Mouse (Mus musculus): ENCODE data around the gene Ralgapa2.

The Ralgapa2 gene

GRCm38 (mm10) chr2:146350230-146350629, 161.9 kb downstream of the Ralgapa2 start:
- no peak for DNase-seq

- peak; percentile 15 for DNase-seq
Measured at GRCm38 (mm10) chr2:146347942-146348341, 164.2 kb downstream of the Ralgapa2 start.

- DNase-seq: no peak
Measured at GRCm38 (mm10) chr2:146340090-146340489, 172.1 kb downstream of the Ralgapa2 start.

GRCm38 (mm10) chr2:146337540-146337939, 174.6 kb downstream of the Ralgapa2 start:
- DNase-seq: no peak

- DNase-seq: no peak
Measured at GRCm38 (mm10) chr2:146331894-146332476, 180.2 kb downstream of the Ralgapa2 start.

- DNase-seq: no peak
Measured at GRCm38 (mm10) chr2:146330772-146331281, 181.3 kb downstream of the Ralgapa2 start.

GRCm38 (mm10) chr2:146330101-146330500, 182.0 kb downstream of the Ralgapa2 start:
- DNase-seq: no peak

GRCm38 (mm10) chr2:146326654-146327053, 185.5 kb downstream of the Ralgapa2 start:
- DNase-seq: no peak

- DNase-seq: no peak
Measured at GRCm38 (mm10) chr2:146324907-146325715, 187.0 kb downstream of the Ralgapa2 start.

GRCm38 (mm10) chr2:146324140-146324906, 187.8 kb downstream of the Ralgapa2 start:
- DNase-seq: no peak

GRCm38 (mm10) chr2:146323528-146323927, 188.6 kb downstream of the Ralgapa2 start:
- DNase-seq: no peak

- no peak for DNase-seq
Measured at GRCm38 (mm10) chr2:146322770-146323169, 189.4 kb downstream of the Ralgapa2 start.

- no peak for DNase-seq
Measured at GRCm38 (mm10) chr2:146322019-146322418, 190.1 kb downstream of the Ralgapa2 start.

- no peak for DNase-seq
Measured at GRCm38 (mm10) chr2:146320666-146321065, 191.5 kb downstream of the Ralgapa2 start.

- no peak for DNase-seq
Measured at GRCm38 (mm10) chr2:146314751-146315150, 197.4 kb downstream of the Ralgapa2 start.

GRCm38 (mm10) chr2:146313811-146314210, 198.3 kb downstream of the Ralgapa2 start:
- DNase-seq: no peak

GRCm38 (mm10) chr2:146310760-146311159, 201.4 kb downstream of the Ralgapa2 start:
- no peak for DNase-seq

GRCm38 (mm10) chr2:146310291-146310690, 201.9 kb downstream of the Ralgapa2 start:
- DNase-seq: no peak

GRCm38 (mm10) chr2:146309413-146309812, 202.7 kb downstream of the Ralgapa2 start:
- no peak for DNase-seq

- no peak for DNase-seq
Measured at GRCm38 (mm10) chr2:146307060-146307459, 205.1 kb downstream of the Ralgapa2 start.

GRCm38 (mm10) chr2:146302094-146302699, 209.9 kb downstream of the Ralgapa2 start:
- DNase-seq: no peak

- DNase-seq: no peak
Measured at GRCm38 (mm10) chr2:146300500-146301020, 211.6 kb downstream of the Ralgapa2 start.

All from right cerebral cortex, postnatal 25 days (tissue).